Mouse (Mus musculus): ENCODE data around the gene Gpatch8.

The Gpatch8 gene

GRCm38 (mm10) chr11:102496732-102497131 is 59.5 kb downstream of the Gpatch8 start:
- DNase-seq (ENCODE audit: low read depth, low spot score), result no peak

GRCm38 (mm10) chr11:102496206-102496605 is 60.0 kb downstream of the Gpatch8 start:
- no peak for DNase-seq (ENCODE audit: low read depth, low spot score)

- no peak for DNase-seq (ENCODE audit: low read depth, low spot score)
Measured at GRCm38 (mm10) chr11:102495742-102496141, 60.5 kb downstream of the Gpatch8 start.

- no peak for DNase-seq (ENCODE audit: low read depth, low spot score)
Measured at GRCm38 (mm10) chr11:102495114-102495513, 61.1 kb downstream of the Gpatch8 start.

- DNase-seq (ENCODE audit: low read depth, low spot score), result no peak
Measured at GRCm38 (mm10) chr11:102494063-102494650, 62.0 kb downstream of the Gpatch8 start.

GRCm38 (mm10) chr11:102493241-102493640 is 63.0 kb downstream of the Gpatch8 start:
- no peak for DNase-seq (ENCODE audit: low read depth, low spot score)

- DNase-seq (ENCODE audit: low read depth, low spot score), result no peak
Measured at GRCm38 (mm10) chr11:102487901-102488300, 68.3 kb downstream of the Gpatch8 start.

GRCm38 (mm10) chr11:102486733-102487386 is 69.3 kb downstream of the Gpatch8 start:
- peak; percentile 73 for DNase-seq (ENCODE audit: low read depth, low spot score)

- DNase-seq (ENCODE audit: low read depth, low spot score), result no peak
Measured at GRCm38 (mm10) chr11:102481779-102482178, 74.4 kb downstream of the Gpatch8 start.

GRCm38 (mm10) chr11:102480897-102481296 is 75.3 kb downstream of the Gpatch8 start:
- no peak for DNase-seq (ENCODE audit: low read depth, low spot score)

GRCm38 (mm10) chr11:102480111-102480510 is 76.1 kb downstream of the Gpatch8 start:
- no peak for DNase-seq (ENCODE audit: low read depth, low spot score)

- no peak for DNase-seq (ENCODE audit: low read depth, low spot score)
Measured at GRCm38 (mm10) chr11:102479581-102479980, 76.6 kb downstream of the Gpatch8 start.

- DNase-seq (ENCODE audit: low read depth, low spot score), result no peak
Measured at GRCm38 (mm10) chr11:102478671-102479070, 77.5 kb downstream of the Gpatch8 start.

GRCm38 (mm10) chr11:102475027-102475426 is 81.2 kb downstream of the Gpatch8 start:
- DNase-seq (ENCODE audit: low read depth, low spot score), result no peak

GRCm38 (mm10) chr11:102469648-102470357 is 86.4 kb downstream of the Gpatch8 start, which contains the start of gene Itga2b:
TSS of gene Itga2b (minus strand) at chr11:102470122.
- no peak for DNase-seq (ENCODE audit: low read depth, low spot score)

- peak; percentile 85 for DNase-seq (ENCODE audit: low read depth, low spot score)
Measured at GRCm38 (mm10) chr11:102467041-102467631, 89.1 kb downstream of the Gpatch8 start.

GRCm38 (mm10) chr11:102465713-102466436 is 90.3 kb downstream of the Gpatch8 start:
- DNase-seq (ENCODE audit: low read depth, low spot score), result peak; percentile 74

GRCm38 (mm10) chr11:102464901-102465300 is 91.3 kb downstream of the Gpatch8 start:
- DNase-seq (ENCODE audit: low read depth, low spot score), result no peak

- DNase-seq (ENCODE audit: low read depth, low spot score), result no peak
Measured at GRCm38 (mm10) chr11:102461764-102462163, 94.4 kb downstream of the Gpatch8 start.

- DNase-seq (ENCODE audit: low read depth, low spot score), result no peak
Measured at GRCm38 (mm10) chr11:102460541-102460940, 95.7 kb downstream of the Gpatch8 start.

- DNase-seq (ENCODE audit: low read depth, low spot score), result no peak
Measured at GRCm38 (mm10) chr11:102455740-102456396, 100.3 kb downstream of the Gpatch8 start.
